Mouse (Mus musculus): ENCODE data around the gene Leng1. TPM values are rescaled to one million over a fixed set of nuclear protein-coding genes. Genes with fewer than 3 reads are reported as not detected.

Gene Leng1
- total RNA-seq, 1 experiment from 2014 or later, result 14.7 TPM

DNA sequence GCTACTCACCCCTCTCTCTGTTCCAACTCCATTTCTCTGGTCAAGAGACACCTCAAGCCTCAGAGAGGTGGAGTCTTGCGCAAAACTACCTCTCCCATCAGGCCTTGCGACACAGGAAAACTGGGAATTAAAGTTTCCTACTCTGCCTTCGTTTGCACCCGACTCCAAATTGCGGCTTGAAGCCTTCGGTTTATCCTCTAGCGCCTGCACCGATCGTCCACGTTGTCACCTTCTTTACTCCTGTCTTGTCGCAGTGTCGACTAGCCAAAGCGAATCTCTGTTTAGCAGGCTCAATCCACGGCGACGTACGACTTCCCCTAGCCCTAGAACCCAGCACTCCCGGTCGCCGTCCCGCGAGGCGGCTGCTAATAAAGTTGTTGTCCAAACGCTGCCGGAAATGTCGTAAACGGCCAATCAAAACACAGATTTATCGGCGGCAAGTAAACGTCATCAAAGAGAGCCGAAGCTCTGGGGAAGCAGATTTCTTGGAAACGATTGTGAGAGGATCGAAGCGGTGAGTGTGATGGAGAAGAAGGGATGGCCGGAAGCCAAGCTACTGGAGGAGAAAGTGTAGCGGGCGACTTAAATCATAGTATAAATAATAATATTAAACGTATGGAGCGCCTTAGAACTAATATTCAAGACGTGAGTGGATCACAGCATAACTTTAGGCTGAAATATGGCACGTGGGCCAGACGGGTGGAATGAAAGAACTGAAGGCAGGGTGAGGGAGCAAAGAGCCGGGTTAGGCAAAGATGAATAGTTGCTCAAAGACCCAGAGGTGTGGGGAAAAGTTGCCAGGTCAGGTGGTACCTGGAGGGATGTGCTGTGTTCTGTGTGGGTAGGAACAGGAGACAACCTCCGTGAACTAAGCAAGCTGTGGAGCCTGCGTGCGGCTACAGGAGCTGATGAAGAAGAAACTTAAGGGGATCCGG is 35.8 kb downstream of the Leng1 start, which contains the start of the genes Tfpt and Prpf31:
Tfpt (minus strand) TSS at position 387 of the 935 bp plus-strand sequence.
Prpf31 (plus strand) TSS at position 443 of the 935 bp plus-strand sequence.
- DNase-seq, result peak; percentile 93

- DNase-seq, result no peak
Observed at GRCm38 (mm10) chr7:3629030-3629429, 36.6 kb downstream of the Leng1 start.

DNA sequence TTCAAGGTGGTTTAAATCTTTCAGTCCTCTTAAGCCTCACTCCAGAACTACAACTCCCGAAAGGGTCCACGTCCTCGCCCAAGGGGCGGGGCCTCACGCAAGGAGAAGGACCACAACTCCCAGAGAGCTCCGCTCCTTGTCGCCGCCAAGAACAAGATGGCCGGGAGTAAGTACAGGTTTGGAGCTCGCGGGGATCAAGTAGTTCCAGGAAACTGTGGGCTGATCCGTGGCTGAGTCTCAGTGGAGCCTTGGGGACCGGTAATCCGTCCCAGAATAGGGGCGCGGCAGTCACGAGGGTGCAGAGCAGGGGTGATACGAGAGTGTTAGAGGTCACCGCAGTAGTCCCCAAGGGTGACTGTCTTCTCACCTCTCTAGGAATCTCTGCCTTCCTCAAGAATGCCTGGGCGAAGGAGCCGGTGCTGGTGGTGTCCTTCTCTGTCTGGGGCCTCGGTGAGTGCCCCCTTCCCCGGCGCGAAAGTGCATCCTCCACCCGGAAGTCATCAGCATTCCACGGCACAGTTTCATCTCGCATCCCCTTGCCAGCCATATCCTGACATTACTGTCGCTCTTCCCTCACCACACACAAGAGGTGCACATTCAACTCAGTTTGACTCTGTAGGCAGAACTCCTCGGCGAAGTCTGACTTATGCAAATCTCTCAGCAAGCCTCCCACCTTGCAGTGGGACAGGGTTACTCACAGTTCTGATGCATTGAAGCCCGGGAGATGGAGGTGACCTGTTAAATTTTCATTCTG is 48.2 kb downstream of the Leng1 start, which contains the start of gene Ndufa3:
Ndufa3 (plus strand) TSS at position 132 of the 754 bp plus-strand sequence.
- peak; percentile 93 for DNase-seq

GRCm38 (mm10) chr7:3616389-3617241 is 49.0 kb downstream of the Leng1 start:
- no peak for DNase-seq

DNA sequence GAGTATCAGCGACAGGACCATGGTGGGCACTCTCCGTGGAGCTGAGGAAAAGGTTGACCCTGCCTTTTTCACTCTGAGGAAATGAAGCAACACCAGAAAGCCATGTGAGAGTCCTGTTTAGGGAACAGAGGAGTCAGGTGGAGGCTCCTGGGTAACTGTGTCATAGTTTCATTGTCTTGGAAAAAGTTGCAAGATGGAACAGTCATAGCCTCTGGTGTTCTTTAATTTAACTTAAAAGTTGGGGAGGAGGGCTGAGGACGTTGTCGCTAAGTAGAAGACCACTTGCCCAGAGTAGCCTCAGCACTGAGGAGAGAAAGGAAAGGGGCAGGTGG is 49.6 kb downstream of the Leng1 start, which contains the start of gene Oscar:
Oscar (minus strand) TSS at position 101 of the 332 bp plus-strand sequence.
- DNase-seq, result no peak

DNA sequence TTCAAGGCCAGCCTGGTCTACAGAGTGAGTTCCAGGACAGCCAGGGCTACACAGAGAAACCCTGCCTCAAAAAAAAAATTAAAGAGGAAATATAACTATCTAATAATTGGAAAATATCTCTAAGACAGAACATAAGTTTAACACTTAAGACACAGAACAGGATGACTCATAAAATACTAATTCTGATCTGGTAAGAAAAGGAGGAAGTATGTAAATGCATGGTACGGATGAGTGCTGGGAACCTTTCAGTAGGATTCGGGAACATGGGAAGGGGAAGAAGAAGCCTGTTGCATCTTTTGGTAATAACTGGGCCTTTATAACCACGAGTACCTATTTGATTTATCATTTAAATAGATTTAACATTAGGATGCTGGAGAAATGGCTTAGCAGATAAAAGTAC is 51.6 kb downstream of the Leng1 start:
- no peak for DNase-seq

GRCm38 (mm10) chr7:3611006-3611405 is 54.6 kb downstream of the Leng1 start:
- no peak for DNase-seq

DNA sequence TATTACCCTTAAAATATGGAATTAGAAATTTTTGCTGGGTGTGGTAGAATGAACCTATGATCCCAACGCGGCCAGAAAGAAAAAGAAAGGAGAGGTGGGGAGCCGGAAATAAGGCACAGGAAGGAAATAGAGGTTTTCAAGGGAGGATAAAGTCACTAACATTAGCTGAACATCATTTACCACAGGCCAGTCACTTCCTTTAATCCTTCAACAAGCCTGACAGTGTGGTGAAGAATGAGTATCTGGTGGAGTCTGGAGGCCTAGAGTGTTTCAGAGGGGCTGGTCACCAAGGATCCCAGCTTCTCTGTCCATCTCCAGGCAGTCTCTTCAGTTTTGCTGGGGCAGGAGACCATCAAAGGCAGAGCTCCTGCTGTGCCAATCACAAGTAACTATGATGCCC is 55.2 kb downstream of the Leng1 start:
- no peak for DNase-seq

Small RNA genes lying within 50 kb of the gene (microRNA-seq; reads per million reads assigned to microRNA genes)
- gene Mir3572, result 1.3 to 4.9 reads per million in 2 experiments

Other genes starting within 250 kb of the Leng1 start
- gene Cacng6, start 241.6 kb downstream of the Leng1 start, total RNA-seq (2021), result not detected in 2 replicates
- gene Tarm1, start 163.2 kb downstream of the Leng1 start, total RNA-seq (2021), result 2.8 and 3.4 TPM in 2 replicates
- gene Oscar, start 49.7 kb downstream of the Leng1 start, total RNA-seq (2021), result not detected in 2 replicates
- gene Ndufa3, start 48.5 kb downstream of the Leng1 start, total RNA-seq (2021), result 975 and 1,034 TPM in 2 replicates
- 21.6 and 25.6 TPM in 2 replicates for gene Tfpt, start 35.9 kb downstream of the Leng1 start, total RNA-seq (2021)
- gene Prpf31, start 35.9 kb downstream of the Leng1 start, total RNA-seq (2021), result 37.9 and 41.9 TPM in 2 replicates
- 63.5 and 63.7 TPM in 2 replicates for gene Cnot3, start 20.6 kb downstream of the Leng1 start, total RNA-seq (2021)
- 5.6 and 6.9 TPM in 2 replicates for gene Tmc4, start 11.7 kb upstream of the Leng1 start, total RNA-seq (2021)
- gene Tsen34, start 27.0 kb upstream of the Leng1 start, total RNA-seq (2021), result 97.1 and 101 TPM in 2 replicates
- 51.8 and 55.3 TPM in 2 replicates for gene Mboat7, start 27.7 kb upstream of the Leng1 start, total RNA-seq (2021)
- 962 and 1,107 TPM in 2 replicates for gene Rps9, start 38.2 kb upstream of the Leng1 start, total RNA-seq (2021)
- gene Pirb, start 54.6 kb upstream of the Leng1 start, total RNA-seq (2021), result 1.9 and 3.8 TPM in 2 replicates
- 0.68 TPM in 1 of 2 replicates, not detected in the other for gene Gm15448, start 159.8 kb upstream of the Leng1 start, total RNA-seq (2021)
- 1.0 TPM in 1 of 2 replicates, not detected in the other for gene Pira2, start 179.2 kb upstream of the Leng1 start, total RNA-seq (2021)
- gene Gm14548, start 232.3 kb upstream of the Leng1 start, total RNA-seq (2021), result 0.49 TPM in 1 of 2 replicates, not detected in the other
- 0.33 and 0.60 TPM in 2 replicates for gene Lilra6, start 249.7 kb upstream of the Leng1 start, total RNA-seq (2021)

All from adrenal gland, postnatal 14 days (tissue).